Mouse (Mus musculus) right cerebral cortex, postnatal 25 days (tissue): ENCODE measurements around the gene Sdcbp2.

Experiments used
- DNase-seq: peaks from one replicate; pipeline ENCODE4 v3.0.0; 2022

The Sdcbp2 gene

DNA sequence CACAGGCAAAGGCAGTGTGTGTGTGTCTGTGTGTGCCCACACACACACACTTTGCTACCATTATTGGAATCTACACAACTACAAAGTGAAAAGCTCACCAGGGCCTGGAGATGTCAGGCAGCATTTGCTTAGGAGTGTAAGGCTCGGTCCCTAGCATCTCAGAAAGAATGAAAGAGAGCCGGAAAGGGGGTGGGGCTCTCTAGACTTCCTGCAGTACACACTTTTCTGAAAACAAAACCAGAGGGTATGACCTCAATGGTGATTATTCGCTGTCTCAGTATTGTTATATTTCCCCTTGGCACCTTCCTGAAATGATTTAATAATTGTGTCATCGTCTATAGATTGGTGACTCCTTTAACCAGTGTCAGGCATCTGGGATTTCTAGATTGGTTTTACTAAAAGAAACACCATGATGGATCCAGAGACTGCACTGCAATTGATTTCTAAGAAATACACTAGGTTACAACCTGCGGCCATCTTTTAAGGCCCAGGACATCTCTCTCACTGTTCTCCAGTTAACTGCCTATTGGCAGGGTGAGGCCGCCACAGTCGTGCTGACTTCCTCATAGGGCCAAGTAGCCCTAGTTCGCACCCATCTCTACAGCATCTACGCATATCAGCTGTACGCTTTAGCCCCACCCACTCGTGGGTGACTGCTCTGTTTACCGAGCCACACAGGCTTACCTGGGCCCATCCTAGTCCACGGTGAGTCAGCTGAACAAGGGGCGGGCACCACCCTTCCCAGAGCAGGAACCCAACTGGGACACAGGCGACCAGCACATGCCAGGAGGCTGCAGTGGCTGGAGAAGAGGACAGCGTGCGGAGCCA lies at the start of gene Sdcbp2:
Sdcbp2 (plus strand) TSS at position 750 of the 828 bp plus-strand sequence.
- DNase-seq: no peak

DNA sequence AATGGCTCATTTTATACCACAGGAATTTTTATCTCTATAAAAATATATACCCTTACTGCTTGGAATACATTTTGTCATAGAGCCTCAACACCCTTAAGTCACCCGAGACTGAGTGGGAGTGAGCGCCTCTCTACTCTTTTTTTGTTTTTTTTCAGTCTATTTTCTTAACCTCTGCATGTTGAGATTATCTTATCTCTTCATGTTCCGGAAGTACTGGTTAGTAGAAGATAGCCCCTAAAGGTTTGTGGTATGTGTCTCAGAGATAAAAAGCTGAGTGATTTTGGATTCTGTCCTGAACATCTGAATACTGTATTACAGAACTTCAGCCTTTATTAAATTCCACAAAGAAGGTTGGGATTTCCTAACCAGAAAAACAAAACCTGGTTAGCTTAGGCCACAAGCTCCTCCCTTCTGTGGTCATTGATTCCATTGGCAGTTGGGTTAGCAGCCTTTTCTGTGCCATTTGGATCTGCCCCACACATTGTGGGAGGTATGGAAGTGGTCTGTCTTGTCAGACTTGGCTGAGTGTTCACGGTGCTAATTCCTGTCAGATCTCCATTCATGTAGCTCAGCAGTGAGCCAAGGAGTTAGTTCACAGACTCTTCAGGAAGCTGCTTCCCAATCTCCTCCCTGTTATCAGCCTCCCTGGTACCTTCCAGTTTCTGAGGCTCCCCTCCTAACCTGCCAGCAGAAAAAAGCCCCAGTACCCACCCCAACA lies 47.9 kb upstream of the Sdcbp2 start:
- DNase-seq: no peak

DNA sequence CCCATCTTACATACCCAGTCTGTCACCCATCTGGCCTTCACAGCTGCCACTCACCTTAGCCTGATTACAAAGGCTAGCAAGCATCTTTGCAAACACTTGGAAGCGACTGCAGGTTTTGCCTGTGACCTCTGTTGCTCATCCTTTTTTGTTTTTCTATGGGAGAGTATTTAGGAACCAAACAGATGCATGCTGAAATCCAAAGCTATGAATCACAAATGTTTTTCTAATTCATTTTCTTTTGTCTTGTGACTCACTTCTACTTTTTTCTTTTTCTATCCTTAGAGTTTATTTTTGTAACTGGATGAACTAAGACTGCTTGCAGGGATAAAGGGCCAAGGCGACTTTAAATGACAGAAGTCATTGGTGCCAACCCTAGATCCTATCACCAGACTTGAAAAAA lies 46.9 kb upstream of the Sdcbp2 start:
- DNase-seq: no peak

DNA sequence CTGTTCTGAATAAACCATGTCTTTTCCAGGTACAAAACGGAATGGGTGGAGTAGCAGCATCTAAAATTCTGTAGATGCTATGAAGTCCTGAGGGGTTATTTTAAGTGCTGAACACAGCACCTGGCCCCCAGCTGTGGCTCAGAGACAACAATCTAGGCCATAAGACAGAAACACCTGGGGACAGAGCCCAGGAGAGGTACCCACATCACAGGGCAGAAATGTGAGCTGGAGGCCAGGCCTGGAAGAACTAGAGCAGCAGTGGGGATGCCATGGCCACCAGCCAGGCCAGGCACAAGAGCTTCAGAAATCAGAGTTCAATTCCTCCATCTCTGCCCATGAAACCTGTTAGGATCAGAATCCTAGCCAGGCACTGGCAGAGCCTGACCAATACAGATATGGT lies 44.4 kb upstream of the Sdcbp2 start:
- DNase-seq: no peak

DNA sequence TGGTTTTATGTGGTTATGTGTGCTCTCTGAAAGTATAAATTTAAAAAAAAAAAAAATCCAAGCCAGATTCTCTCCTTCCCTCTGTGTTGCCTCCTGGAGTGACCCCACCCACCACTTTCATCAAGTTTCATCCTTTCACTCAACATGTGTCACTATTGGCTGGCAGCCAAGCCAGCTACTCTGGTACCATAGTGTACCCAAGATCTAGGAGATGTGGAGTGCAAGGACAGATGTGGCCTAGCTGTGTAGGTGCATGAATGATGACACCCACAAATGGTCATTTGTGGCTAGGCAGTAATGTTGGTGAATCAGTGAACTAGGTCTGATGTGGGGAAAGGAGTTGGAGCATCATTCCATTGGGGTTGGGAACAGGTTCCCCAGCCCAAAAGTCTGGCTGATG lies 43.3 kb upstream of the Sdcbp2 start:
- DNase-seq: no peak

DNA sequence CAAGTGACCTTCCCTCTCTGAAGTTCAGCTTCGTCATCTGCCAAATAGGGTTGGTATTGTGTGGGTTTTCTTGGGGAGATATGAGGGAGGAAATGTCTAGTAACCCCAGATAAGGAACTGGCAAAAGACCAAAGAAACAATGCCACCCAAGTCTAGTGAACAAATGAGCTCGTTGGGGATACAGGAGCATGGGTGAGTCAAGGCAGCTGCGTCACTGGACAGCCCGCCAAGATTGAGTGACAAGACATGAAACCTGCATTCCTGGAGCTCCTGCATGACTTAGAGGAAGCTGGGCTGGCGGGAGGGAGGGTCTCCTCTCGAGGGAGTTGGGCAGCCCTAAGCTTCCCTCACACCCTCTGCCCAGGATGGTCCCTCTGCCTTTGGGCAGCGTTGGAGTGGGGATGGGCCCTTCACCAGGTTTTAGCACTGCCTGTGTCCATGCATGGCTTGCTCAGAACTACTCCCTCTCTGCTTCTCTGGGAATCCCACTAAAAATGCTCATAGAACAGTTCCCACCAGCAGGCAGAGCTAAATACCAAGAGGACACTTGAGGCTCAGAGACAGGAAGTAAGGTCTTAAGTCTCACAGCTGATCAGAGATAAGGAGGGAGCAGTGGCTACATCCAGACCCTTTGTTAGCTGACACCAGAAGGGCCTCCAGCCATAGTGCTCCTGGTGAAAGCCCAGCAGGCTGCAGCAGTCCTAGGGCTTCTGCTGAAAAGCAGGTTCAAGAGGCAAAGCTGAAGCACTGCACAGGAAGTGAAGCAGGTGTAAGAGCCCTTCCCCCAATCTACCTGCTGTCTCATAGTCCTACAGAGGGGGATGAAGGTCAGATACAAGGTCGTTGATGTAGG lies 41.8 kb upstream of the Sdcbp2 start:
- no peak for DNase-seq

DNA sequence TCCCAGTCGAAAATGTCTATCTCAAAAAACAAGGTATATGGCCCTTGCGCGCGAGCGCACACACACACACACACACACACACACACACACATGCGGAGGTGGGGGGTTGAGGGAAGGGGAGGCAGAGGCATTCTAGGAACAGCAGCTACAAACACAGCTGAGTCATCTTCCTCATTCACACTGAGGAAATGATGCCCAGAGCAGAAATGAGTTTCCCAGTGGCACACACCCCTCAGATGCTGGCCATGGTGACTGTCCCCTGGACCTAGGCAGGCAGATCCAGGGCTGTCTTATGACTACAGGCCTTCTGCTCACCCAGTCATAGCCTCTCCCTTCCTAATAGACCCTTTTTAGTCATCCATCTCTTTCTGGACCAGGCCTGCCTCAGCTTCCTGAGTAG lies 38.8 kb upstream of the Sdcbp2 start:
- DNase-seq: no peak

DNA sequence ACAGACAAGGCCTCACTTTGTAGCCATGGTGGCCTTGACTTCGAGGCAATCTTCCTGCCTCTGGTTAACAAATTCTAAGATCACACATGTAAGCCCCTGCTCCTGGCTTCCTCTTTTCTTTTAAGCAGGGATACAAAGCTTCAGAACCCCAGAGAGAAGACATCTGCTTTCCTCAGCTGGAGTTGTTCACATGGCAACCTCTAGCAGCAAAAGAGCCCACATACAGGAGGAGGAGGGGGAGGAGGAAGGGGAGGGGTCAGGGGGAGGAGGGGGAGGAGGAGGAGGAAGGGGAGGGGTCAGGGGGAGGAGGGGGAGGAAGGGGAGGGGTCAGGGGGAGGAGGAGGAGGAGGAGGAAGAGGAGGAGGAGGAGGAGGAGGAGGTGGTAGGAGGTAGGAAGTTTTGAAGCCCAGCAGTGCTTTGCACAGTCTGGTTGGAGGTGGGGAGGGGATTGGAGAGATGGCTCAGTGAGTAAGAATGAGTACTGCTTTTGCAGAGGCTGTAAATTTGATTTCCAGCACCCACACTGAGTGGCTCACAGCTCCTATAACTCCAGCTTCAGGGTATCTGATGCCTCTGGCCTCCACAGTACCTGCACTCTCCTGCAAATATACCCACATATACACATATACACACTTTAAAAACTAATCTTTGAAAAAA lies 36.3 kb upstream of the Sdcbp2 start:
- peak; percentile 31 for DNase-seq

DNA sequence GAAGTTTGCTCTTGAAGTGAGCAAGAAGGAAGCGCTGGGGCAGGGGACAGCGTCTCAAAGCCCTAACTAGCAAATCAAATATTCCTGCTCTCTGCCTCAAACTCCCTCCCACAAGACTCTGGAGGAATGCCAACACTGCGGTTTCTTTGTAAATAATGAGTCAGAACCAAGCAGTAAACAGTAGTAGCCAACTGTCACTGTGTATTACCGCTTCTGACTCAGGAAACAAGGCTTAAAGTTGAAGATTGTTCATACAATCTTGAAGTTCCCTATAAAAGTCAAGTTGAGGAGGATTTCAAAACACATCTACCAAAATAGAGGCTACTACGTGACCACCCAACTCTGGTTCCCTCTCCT lies 35.8 kb upstream of the Sdcbp2 start:
- DNase-seq: no peak

DNA sequence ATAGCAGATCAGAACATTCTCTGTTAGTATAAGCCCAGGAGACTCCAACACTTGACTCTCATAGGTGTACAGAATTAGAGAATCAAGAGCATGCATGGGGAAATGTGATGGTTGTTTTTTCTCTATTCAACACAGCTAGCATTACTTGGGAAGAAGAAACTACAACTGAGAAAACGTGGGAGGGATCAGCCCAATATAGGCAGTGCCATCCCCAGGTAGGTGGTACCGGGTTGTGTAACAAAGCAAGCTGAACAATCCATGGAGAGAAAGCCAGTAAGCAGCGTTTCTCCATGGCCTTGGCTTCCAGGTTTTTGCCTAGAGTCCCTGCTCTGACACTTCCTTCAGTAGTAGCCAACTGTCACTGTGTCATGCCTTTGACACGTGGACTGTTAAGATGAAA lies 33.8 kb upstream of the Sdcbp2 start:
- DNase-seq: no peak

DNA sequence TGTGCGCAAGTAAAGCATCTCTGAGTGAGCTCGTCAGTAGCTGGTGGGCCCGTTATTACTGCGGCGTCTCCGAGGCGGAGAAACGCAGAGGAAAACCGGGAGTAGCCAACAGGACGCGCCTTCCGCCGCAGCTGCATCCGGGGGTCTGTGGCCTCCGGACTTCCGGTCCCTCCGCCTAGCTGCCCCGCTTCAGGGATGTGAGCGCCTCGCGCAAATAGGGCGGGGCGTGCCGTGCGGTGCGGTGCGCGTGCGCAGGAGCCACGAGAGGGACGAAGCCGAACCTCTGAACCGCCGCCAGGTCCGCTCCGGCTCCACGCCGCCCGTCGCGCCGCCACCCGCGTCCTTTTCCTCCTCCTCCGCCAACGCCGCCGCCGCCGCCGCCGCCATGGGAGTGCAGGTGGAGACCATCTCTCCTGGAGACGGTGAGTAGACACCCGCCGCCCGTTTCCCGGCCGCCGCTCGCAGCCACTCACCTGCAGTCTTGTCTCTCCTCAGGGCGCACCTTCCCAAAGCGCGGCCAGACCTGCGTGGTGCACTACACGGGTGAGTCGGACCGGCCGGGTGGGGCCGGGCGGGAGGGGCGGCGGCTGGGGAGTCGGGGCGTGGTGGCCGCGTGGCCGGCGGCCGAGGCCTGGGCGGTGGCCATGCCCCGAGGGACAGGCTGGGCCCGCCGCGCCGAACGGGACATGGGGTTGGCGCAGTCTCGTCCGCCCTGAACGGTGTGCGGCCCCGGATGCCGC lies 29.9 kb upstream of the Sdcbp2 start, which contains the start of gene Fkbp1a:
Fkbp1a (plus strand) TSS at position 161 of the 740 bp plus-strand sequence.
- DNase-seq: peak; percentile 98

DNA sequence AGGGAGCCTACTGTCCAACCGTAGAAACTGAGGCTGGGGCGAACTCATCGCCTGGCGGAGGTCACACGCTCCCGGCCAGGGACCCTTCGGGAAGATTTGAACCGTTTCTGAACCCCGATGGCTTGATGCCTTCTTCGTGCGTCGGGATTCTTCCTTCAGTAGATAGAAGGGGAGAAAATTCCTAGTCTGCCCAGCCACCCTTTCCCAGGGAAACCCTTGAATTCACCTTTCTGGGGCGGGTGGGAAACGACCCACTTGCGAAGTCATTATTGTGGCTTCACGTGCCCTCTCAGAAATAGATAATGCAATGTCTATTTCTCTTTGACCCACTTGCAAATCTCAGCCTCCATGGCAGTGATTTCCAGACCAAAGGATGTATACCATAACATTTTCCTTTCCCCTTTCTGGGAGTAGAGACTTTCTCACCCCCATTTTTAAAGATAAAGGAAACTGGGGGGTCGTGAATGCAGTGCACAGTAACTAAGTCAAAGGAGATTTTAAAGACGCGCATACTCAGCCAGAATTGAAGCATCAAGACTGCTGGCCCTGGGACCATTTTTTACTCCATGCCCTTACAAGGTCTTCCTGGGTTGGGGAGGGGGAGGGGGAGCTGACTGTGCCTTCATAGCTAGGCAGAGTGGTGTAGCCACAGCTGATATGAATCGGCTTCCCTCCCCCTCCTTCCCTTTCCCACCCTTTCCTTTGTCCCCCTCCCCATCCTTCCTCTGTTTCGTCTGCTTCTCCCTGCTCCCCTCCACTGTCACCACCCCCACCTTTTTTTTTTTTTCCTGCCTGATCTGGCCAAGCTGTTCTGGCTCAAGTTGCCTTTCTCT lies 29.1 kb upstream of the Sdcbp2 start:
- no peak for DNase-seq

DNA sequence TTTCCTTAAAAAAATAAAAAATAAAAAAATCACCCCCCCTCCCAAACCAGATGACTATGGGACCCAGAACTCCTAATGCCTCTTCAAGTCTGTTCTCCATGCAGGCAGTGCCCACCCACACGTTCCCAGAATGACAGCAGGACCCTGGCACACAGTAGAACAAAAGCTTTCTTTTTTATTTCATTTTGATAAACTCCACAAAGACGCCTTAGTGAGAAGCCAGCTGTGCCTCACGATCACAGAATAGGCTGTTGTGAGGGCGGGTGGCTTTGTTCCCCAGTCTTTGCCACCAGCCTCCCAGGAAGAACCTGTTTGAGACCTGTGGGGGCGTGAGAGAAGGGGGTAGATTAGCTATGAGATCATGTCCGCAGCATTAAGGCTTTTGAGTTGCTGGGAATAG lies 27.7 kb upstream of the Sdcbp2 start:
- DNase-seq: no peak

DNA sequence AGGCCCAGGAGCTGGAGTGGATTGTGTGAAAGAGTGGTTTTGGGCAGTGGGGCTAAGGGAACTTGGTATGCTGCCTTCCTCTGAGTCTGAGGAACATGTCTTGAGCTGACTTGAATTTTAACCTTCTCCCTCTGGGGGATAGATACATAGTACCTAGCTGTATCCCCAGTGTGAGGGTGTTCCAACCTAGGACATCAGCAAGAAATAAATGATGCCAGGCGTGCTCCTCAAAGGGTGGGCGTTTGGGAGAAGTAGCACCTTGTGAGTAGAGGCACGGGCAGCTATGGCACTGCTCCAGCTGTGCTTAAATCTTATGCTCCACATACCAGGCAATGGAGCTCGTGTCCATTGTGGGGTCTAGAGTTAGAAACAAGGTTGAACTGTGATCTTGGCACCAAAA lies 25.9 kb upstream of the Sdcbp2 start:
- DNase-seq: no peak

DNA sequence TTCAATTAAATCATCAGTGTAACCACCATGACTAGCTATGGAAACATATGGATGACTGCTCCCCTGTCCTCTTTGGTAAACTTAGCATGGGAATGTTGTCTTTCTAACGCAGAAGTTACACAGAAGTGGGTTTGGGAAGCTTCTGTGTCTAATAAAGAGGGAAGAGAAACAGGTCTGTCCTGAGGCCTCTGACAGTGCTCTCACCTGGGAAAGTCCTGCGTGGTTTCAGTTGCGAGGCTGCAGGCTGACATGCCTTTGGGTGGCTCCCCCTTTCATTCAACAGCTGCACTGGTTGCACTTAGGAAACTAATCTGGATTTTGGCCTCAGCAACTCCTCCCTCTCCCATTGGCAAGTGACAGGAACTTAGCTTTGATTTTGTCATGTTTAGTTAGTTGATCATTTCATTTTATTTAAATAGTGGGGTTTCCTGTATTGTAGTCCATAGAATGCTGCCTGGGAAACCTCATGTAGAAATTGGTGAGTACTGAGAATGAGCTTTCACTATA lies 22.8 kb upstream of the Sdcbp2 start:
- no peak for DNase-seq

DNA sequence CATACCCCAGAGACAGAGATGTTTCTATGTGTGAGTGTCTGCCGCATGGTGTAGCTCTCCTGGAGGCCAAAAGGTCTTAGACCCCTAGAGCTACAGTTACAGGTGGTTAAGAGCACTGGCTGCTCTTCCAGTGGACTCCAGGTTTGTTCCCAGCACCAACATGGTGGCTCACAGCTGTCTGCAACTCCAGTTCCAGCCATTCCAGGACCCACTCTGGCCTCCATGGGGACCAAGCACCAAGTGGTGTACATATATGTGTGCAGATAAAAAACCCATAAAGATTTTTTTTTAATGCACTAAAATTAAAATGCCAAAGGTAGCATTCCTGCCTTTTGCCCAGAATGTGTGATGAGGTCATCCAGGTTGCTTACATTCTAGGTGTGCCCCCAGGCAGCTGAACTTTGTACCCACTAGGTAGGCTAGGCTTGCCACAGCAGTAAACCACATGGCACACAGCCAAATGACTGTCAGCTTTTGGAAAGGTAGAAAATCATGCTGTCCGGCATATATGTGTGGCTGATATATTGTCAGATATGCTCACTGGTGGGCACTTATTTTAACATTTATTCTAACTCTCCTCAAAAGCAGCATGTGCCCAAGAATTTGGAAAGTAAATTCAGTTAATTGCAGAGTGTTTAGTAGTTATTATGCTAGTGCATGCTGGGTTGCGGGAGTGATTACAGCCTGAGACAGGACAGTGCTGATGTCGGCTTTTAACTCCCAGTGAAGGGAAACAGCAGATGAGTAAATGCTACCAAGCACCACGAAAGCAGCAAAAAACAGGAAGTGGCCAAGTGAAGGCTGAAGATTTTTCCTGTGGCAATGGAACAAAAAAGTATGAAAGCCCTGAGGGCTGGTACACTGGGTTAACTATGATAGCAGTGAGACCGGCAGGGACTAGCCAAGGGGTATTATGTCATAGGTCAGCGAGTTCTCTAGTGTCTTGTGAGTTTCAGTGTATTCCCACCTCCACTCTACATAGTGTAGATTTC lies 9.2 kb upstream of the Sdcbp2 start:
- no peak for DNase-seq

DNA sequence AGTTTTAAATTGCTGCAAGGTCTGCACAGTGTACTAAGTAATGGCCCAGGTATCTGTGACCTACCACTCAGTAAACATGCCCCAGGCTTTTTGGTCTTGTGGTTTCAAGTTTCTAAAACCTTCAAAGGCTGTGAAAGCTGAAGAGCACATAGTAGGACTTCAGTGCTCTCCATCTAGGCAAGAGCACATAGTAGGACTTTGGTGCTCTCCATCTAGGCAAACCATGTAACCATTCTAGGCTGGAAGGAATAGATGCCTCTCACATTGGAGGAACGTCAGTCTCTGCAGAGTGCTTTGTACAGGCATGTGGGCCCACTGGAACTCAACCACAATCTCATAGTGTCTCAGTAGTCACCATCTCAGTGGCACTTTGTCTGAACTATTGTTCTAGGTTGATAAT lies 8.4 kb upstream of the Sdcbp2 start:
- no peak for DNase-seq

DNA sequence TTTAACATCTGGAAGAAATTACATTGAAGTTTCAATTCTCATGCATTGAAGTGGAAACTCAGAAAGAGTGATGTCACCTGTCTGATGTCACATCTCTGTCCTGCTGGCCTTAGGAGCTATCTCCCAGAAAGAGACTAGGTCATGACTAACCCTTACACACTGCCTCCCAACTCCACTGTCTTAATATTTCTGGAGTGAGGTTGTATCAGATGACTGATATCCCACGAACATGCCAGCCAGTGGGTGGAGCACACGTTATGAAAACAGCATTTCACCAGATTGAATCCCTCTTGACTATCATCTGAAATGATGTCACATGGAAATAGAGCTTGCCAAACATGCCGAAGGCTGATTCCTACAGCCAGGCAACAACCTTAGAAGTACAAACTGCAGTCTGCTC lies 7.4 kb upstream of the Sdcbp2 start:
- DNase-seq: no peak

DNA sequence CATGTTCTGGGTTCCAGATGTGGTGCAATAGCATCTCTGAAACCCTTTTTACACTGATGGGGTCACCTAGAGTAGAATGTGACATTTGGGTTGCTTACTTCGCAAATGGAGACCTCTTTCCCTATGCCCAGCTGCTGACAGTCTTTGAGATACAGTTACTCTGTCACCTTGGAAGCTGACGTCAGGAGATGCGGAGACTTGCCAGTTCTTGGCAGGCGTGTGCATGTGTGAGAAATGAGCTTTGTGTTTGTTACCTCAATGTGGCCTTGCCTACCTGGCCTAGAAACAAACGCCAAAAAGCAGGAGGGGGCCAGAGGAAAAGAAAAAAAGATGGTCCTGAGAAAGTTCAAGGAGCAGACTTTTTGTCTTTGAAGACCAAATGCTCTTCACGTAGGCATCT lies 5.6 kb upstream of the Sdcbp2 start:
- DNase-seq: no peak

DNA sequence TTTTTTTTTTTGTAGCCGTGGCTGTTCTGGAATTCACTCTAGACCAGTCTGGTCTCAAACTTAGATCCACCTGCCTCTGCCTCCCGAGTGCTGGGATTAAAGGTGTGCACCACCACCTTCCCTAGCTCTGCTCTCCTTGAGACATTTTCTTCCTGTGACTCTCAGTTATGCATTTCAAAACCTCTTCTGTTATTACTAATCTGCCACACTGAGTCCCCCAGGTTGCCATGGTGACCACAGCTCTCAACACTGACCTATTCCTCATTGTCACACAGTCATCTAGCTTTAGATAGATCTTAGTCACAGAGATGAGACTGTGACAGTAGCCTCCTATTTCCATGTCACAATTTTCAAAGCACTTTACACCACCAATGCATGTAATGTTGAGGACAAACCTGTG lies 3.0 kb upstream of the Sdcbp2 start:
- DNase-seq: no peak
